Mouse (Mus musculus): ENCODE data around the gene Tpra1.

- TF ChIP-seq ZNF384 (IDR thresholded peaks at IDR 0.05; ENCODE audit: low read depth, low read length) (no peak), HCFC1 (IDR thresholded peaks at IDR 0.05; ENCODE audit: borderline replicate concordance, insufficient read depth, low read length) (no peak)
Observed at GRCm38 (mm10) chr6:88957801-88958211, 55.8 kb downstream of the Tpra1 start.

All from ES-E14 (cell line).